Mouse (Mus musculus): ENCODE data around the gene Ulk4.

DNA sequence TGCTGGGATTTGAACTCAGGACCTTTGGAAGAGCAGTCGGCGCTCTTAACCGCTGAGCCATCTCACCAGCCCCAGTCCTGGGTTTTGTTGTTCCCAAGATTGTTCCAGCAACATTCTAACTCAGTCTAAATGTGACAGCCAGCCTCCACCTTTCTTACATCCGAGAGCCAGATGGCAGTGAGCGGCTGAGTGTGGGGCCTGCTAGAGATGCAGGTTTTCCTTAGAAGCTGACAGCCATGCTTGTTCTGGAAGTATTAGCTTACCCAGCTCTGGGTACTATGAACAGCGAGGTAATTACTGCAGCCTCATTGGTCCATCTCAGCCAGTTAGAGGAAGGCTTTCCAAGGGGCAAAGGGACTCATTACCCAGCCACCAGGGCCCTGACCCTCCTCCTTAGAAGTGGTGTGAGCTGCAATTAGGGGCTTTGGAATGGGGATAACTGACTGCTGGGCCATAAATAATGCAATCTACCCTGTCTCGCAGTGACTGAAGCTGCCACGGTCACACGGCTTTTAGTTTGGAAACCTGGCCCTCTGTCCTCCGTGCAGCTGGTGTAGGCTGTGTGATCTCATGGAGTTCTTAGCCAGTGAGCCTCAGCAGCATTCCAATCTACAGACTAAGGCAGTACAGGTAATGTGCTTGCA lies 42.4 kb upstream of the Ulk4 start:
- no peak for TF ChIP-seq CTCF (IDR thresholded peaks at IDR 0.05; ENCODE audit: extremely low read depth, insufficient read depth, low read length)
- no peak for TF ChIP-seq POLR2A (IDR thresholded peaks at IDR 0.05; ENCODE audit: extremely low read depth, insufficient read depth, low read length)
